Mouse (Mus musculus): ENCODE measurements at regions not wholly inside any gene's neighbourhood (a gene's known extent, or its start where the extent isn't known, plus 50 kb on each side); places are given as distances from the start of the nearest gene placed in this dataset.
"Not testable (repeated sequence)": the region's sequence is repeated elsewhere in the genome, so short reads cannot be mapped to it uniquely, and the experiment has no call there.

DNA sequence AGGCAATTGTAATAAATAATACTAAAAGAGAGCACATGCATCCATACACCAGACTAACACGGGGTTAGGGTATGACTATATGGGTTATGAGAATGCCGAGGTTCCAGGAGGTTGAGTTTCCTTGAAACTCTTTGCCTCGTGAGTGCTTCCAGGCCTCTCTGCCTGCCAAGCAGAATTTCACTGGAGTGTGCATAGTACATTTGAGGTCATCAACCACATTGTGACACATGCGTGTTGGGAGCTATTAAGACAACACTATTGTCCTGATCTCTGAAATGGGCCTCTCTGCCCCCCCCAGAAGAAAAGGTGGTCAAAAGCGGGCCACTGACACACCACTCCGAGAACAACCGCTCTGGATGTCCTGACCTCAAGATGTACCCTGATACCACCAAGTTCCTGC is 655.8 kb downstream of the Hdgfl1 start:
- DNase-seq (ENCODE audit: low spot score): no peak
- TF ChIP-seq GATA2 (IDR thresholded peaks at IDR 0.05; ENCODE audit: borderline replicate concordance, low read depth, low read length) (no peak), GATA1 (IDR thresholded peaks at IDR 0.05; ENCODE audit: borderline replicate concordance, low read length) (no peak), TAL1 (conservative IDR thresholded peaks at IDR 0.05; ENCODE audit: low read depth, low read length) (no peak), POLR2AphosphoS5 (IDR thresholded peaks at IDR 0.05; ENCODE audit: insufficient replicate concordance, low read depth, low read length) (no peak), CTCF (IDR thresholded peaks at IDR 0.05; ENCODE audit: low read depth, low read length) (no peak)
- Histone ChIP-seq H3K27me3 (ENCODE audit: insufficient read depth, low read length) (no peaks in the 10 kb centered on the region), H3K4me1 (ENCODE audit: insufficient read depth, low read depth, low read length) (no peaks in the 10 kb centered on the region), H3K9me3 (replicated peaks) (peaks cover 4% of the 10 kb centered on the region; the same call in 1 of the 2 replicates), H3K36me3 (replicated peaks) (no peaks in the 10 kb centered on the region), H3K4me3 (ENCODE audit: low read depth, low read length) (no peak overlapping the region)
- ATAC-seq (ENCODE audit: extremely low read depth, insufficient number of reproducible peaks, low FRiP score, poor library complexity, severe bottlenecking): no peak

DNA sequence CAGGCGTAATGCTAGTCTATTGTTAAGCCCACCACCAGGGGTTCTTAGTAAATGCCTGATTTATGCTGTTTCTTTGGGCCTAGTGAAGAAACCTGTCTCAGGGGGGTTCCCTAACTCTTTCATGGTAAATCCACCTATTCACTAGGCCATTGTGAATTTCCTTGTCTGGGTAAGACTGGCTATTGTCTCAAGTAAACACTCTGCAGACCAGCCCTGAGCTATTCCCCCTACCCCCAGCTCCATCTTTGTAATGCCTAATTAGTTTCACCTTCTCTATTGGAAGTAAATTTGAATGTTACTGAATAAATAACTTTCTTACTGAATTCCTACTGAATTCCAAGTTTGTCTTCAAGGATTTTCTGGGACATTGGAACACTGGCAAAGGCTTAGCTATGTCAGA is 656.2 kb downstream of the Hdgfl1 start:
- H3K4me1 ChIP-seq (ENCODE audit: insufficient read depth, low read depth, low read length); H3K36me3 ChIP-seq (replicated peaks); ATAC-seq (ENCODE audit: extremely low read depth, insufficient number of reproducible peaks, low FRiP score, poor library complexity, severe bottlenecking); DNase-seq (ENCODE audit: low spot score); H3K27me3 ChIP-seq (ENCODE audit: insufficient read depth, low read length); H3K4me3 ChIP-seq (ENCODE audit: low read depth, low read length); H3K9me3 ChIP-seq (replicated peaks): not testable (repeated sequence)

GRCm38 (mm10) chr13:26112579-26112978 is 657.4 kb downstream of the Hdgfl1 start:
- ATAC-seq (ENCODE audit: extremely low read depth, insufficient number of reproducible peaks, low FRiP score, poor library complexity, severe bottlenecking): no peak
- no peak overlapping the region for H3K4me3 ChIP-seq (ENCODE audit: low read depth, low read length)
- no peaks in the 10 kb centered on the region for H3K4me1 ChIP-seq (ENCODE audit: insufficient read depth, low read depth, low read length)
- no peak for DNase-seq (ENCODE audit: low spot score)
- H3K9me3 ChIP-seq (replicated peaks): peaks cover 4% of the 10 kb centered on the region; the same call in 1 of the 2 replicates
- TF ChIP-seq POLR2AphosphoS5 (IDR thresholded peaks at IDR 0.05; ENCODE audit: insufficient replicate concordance, low read depth, low read length): no peak
- no peak for TF ChIP-seq GATA1 (IDR thresholded peaks at IDR 0.05; ENCODE audit: borderline replicate concordance, low read length)
- TF ChIP-seq GATA2 (IDR thresholded peaks at IDR 0.05; ENCODE audit: borderline replicate concordance, low read depth, low read length): no peak
- no peak for TF ChIP-seq TAL1 (conservative IDR thresholded peaks at IDR 0.05; ENCODE audit: low read depth, low read length)
- no peak for TF ChIP-seq CTCF (IDR thresholded peaks at IDR 0.05; ENCODE audit: low read depth, low read length)
- no peaks in the 10 kb centered on the region for H3K27me3 ChIP-seq (ENCODE audit: insufficient read depth, low read length)
- no peaks in the 10 kb centered on the region for H3K36me3 ChIP-seq (replicated peaks)

DNA sequence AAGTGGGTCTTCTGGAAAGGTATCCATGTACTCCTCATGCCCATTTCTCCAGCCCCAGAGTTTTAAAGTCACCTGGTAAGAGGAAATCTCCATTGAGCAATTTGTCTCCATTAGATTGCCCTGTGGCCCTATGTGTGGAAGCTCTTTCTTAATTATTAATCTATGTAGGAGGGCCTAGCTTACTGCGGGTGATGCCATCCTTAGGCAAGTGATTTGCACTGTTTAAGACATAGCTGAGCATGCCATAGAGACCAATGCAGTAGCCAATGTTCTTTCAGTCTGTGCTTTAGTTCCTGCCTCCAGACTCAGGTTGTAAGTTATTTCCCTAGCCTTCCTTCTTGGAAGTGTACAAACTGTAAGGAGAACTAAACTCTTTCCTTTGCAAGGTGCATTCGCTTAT is 661.0 kb downstream of the Hdgfl1 start:
- DNase-seq (ENCODE audit: low spot score) (no peak), ATAC-seq (ENCODE audit: extremely low read depth, insufficient number of reproducible peaks, low FRiP score, poor library complexity, severe bottlenecking) (no peak)
- Histone ChIP-seq H3K4me3 (ENCODE audit: low read depth, low read length) (no peak overlapping the region), H3K4me1 (ENCODE audit: insufficient read depth, low read depth, low read length) (no peaks in the 10 kb centered on the region), H3K36me3 (replicated peaks) (no peaks in the 10 kb centered on the region), H3K9me3 (replicated peaks) (peaks cover under 1% of the 10 kb centered on the region; the same call in 1 of the 2 replicates), H3K27me3 (ENCODE audit: insufficient read depth, low read length) (no peaks in the 10 kb centered on the region)
- TF ChIP-seq CTCF (IDR thresholded peaks at IDR 0.05; ENCODE audit: low read depth, low read length): no peak

GRCm38 (mm10) chr13:26088727-26089126 is 681.2 kb downstream of the Hdgfl1 start:
- Histone ChIP-seq H3K9me3 (replicated peaks) (no peaks in the 10 kb centered on the region), H3K4me1 (ENCODE audit: insufficient read depth, low read depth, low read length) (no peaks in the 10 kb centered on the region), H3K36me3 (replicated peaks) (no peaks in the 10 kb centered on the region), H3K4me3 (ENCODE audit: low read depth, low read length) (no peak overlapping the region), H3K27me3 (ENCODE audit: insufficient read depth, low read length) (no peaks in the 10 kb centered on the region)
- DNase-seq (ENCODE audit: low spot score) (no peak), ATAC-seq (ENCODE audit: extremely low read depth, insufficient number of reproducible peaks, low FRiP score, poor library complexity, severe bottlenecking) (no peak)
- TF ChIP-seq GATA2 (IDR thresholded peaks at IDR 0.05; ENCODE audit: borderline replicate concordance, low read depth, low read length) (no peak), TAL1 (conservative IDR thresholded peaks at IDR 0.05; ENCODE audit: low read depth, low read length) (no peak), GATA1 (IDR thresholded peaks at IDR 0.05; ENCODE audit: borderline replicate concordance, low read length) (no peak), CTCF (IDR thresholded peaks at IDR 0.05; ENCODE audit: low read depth, low read length) (no peak), POLR2AphosphoS5 (IDR thresholded peaks at IDR 0.05; ENCODE audit: insufficient replicate concordance, low read depth, low read length) (no peak)

GRCm38 (mm10) chr13:26080814-26081213 is 689.2 kb downstream of the Hdgfl1 start:
- DNase-seq (ENCODE audit: low spot score) (no peak), ATAC-seq (ENCODE audit: extremely low read depth, insufficient number of reproducible peaks, low FRiP score, poor library complexity, severe bottlenecking) (no peak)
- Histone ChIP-seq H3K4me1 (ENCODE audit: insufficient read depth, low read depth, low read length) (no peaks in the 10 kb centered on the region), H3K36me3 (replicated peaks) (no peaks in the 10 kb centered on the region), H3K27me3 (ENCODE audit: insufficient read depth, low read length) (no peaks in the 10 kb centered on the region), H3K9me3 (replicated peaks) (no peaks in the 10 kb centered on the region), H3K4me3 (ENCODE audit: low read depth, low read length) (no peak overlapping the region)
- TF ChIP-seq TAL1 (conservative IDR thresholded peaks at IDR 0.05; ENCODE audit: low read depth, low read length): no peak
- no peak for TF ChIP-seq GATA2 (IDR thresholded peaks at IDR 0.05; ENCODE audit: borderline replicate concordance, low read depth, low read length)
- no peak for TF ChIP-seq GATA1 (IDR thresholded peaks at IDR 0.05; ENCODE audit: borderline replicate concordance, low read length)

DNA sequence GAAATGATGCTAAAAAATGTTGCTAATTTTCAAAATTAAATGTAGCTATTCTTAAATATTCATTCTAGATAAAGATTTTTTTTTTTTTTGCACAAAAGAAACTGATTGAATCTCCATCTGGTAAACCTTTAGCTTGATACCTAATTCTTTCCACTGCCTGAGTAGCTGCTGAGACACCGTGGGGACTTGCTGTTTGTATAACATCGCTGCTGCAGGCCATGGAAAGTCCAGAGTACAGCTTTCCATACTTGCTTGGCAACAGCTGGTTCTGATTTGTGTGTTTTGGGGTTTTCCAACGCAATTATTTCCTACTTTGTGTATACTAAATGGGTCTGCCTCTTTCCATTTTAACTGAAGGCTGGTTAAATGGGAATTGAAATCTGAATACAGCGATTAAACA is 689.7 kb downstream of the Hdgfl1 start:
- no peaks in the 10 kb centered on the region for H3K36me3 ChIP-seq (replicated peaks)
- DNase-seq (ENCODE audit: low spot score): no peak
- H3K4me1 ChIP-seq (ENCODE audit: insufficient read depth, low read depth, low read length): no peaks in the 10 kb centered on the region
- H3K27me3 ChIP-seq (ENCODE audit: insufficient read depth, low read length): no peaks in the 10 kb centered on the region
- no peaks in the 10 kb centered on the region for H3K9me3 ChIP-seq (replicated peaks)
- ATAC-seq (ENCODE audit: extremely low read depth, insufficient number of reproducible peaks, low FRiP score, poor library complexity, severe bottlenecking): no peak
- no peak for TF ChIP-seq GATA1 (IDR thresholded peaks at IDR 0.05; ENCODE audit: borderline replicate concordance, low read length)
- no peak for TF ChIP-seq GATA2 (IDR thresholded peaks at IDR 0.05; ENCODE audit: borderline replicate concordance, low read depth, low read length)
- no peak for TF ChIP-seq TAL1 (conservative IDR thresholded peaks at IDR 0.05; ENCODE audit: low read depth, low read length)
- no peak for TF ChIP-seq POLR2AphosphoS5 (IDR thresholded peaks at IDR 0.05; ENCODE audit: insufficient replicate concordance, low read depth, low read length)
- TF ChIP-seq CTCF (IDR thresholded peaks at IDR 0.05; ENCODE audit: low read depth, low read length): no peak
- no peak overlapping the region for H3K4me3 ChIP-seq (ENCODE audit: low read depth, low read length)

All from G1E (cell line).